Mouse (Mus musculus): ENCODE results near the gene Il1a.
A peak's percentile ranks its signal among the peaks of the same experiment; 100 is the strongest.

Il1a gene

DNA sequence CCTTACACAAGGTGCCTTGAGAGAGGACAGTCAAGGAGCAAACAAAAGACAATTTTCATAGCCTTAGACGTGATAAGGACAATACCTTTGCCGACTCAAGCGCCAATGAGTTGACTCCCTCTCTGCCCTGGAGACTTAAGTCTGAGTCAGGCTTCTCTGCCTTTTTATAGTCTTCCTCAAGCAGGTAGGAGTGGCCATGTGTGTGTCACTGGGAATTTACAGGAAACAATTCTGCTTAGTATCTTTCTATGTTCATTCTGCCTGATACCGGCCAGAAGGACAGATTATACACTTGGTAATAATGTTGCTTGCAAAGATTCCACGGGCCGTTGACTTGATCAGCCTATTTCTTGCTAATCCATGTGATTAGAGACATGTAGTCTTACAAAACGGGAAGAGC, at the start of gene Il1a:
Gene Il1a, minus strand, starts transcription at position 137 of the 400 bp plus-strand sequence.
- no peak for DNase-seq

- DNase-seq, result no peak
These were observed 28.4 kb upstream of the Il1a start for GRCm38 (mm10) chr2:129338138-129338621.

GRCm38 (mm10) chr2:129333471-129333870, 23.7 kb upstream of the Il1a start:
- no peak for DNase-seq

DNA sequence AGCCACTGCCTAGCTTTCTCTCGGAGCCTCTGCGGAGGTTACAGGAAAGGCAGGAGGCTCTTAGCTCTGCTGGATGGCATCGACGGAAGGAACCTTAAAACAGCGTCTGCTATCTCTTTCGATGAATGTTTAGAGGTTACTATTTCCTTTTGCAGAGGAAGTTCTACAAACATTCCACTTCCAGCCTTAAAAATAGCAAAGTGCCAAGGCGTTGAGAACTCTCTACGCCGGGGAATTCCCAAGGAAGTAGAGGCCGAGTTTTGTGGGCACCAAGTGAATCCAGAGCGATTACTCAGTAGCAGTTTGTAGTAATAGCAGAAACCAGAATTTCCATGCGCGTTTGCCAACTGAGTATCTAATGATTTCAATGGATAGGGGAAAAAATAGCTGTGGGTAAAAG, 20.8 kb upstream of the Il1a start:
- no peak for DNase-seq

DNA sequence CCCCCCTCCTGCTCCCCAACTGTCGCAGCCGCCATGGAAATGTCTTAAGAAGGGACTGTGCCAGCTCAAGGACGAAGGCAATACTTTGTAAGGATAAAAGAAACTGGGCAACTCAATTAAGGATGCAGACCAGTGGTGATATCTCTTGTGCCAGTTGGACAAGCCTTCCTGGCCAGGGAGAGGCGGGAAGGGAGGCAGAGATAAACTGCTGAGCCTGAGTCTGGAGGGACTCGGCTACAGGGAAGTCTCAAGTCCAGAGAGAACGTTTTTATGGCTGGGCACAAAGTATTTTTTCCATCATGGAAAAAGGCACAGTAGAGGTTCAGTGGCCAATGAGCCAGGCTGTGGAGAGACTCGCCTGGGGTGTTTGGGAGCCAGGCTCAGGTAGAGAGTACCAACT, 20.3 kb upstream of the Il1a start:
- DNase-seq, result no peak

GRCm38 (mm10) chr2:129328238-129328637, 18.5 kb upstream of the Il1a start:
- no peak for DNase-seq

DNA sequence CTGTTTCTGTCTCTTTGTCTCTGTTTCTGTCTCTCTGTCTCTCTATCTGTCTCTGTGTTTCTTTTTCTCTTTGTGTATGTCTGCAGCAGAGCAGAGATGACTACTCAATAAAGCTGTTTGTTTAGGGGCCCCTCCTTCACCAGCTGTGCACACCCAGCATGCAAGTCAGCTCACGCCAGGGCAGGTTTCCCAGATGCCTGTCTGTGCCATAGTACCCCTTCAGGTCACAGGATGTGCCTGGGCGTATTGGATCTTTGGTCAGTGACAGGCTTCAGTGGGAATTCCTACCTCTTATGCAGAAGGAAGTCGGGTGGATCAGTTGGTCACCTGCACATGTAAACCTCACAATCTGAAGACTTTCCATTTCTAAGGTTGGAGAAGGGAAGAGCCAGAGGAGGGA, 14.4 kb upstream of the Il1a start:
- DNase-seq, result no peak

DNA sequence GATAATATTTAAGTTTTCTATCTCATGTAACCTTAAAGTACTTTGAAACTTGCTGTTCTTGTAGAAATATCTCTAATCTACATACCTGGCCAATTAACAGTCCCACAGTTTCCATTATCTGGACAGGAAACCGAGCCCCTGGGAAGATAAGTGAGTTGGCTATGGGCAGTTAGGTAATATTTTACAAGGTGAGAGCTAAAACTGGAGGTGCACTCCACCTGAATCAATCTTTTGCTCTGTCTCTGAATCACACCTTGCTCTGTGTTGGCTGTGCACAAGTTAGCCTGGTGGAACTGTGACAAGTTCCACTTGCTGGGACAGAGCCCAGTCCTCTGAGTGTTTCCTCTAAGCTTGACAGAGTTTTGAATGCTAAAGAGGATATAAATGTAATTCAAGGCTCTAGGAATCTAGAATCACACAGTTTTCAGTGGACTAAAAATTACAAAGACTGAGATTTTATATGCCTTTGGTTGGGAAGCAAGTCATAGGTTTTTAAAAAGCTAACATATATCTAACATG, 12.4 kb upstream of the Il1a start:
- DNase-seq, result no peak

DNA sequence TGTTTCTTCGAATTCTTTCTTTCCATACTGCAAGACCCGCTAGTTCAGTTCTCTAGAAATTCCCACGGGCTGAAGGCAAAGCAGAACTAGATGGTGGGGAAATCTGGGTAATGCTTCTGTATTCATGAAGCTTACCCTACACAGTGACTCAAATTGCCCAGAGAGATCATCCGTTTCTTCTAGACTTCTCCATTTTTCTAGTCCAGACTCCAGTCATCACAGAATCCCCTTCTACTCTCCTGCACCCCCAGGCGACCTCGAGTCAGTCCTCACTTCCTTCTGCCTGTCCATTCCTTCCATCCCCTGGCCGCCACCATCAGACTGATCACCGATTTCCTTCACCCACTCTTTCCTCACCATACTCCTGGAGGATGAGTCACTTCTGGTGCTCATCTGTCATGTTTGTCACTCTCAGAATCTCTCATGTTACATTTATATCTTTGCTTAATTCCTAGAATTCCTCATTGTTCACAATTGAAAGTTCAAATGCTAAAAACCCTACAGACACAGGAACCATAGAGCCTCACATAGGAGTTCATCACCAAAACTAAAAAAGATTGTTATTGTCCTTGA, 10.3 kb upstream of the Il1a start:
- DNase-seq, result no peak

- no peak for DNase-seq
These were observed 6.1 kb upstream of the Il1a start for GRCm38 (mm10) chr2:129315831-129316230.

GRCm38 (mm10) chr2:129314880-129315279, 5.1 kb upstream of the Il1a start:
- DNase-seq, result no peak

GRCm38 (mm10) chr2:129313934-129314333, 4.2 kb upstream of the Il1a start:
- DNase-seq, result no peak

- DNase-seq, result no peak
These were observed 3.8 kb downstream of the Il1a start for GRCm38 (mm10) chr2:129306020-129306419.

DNA sequence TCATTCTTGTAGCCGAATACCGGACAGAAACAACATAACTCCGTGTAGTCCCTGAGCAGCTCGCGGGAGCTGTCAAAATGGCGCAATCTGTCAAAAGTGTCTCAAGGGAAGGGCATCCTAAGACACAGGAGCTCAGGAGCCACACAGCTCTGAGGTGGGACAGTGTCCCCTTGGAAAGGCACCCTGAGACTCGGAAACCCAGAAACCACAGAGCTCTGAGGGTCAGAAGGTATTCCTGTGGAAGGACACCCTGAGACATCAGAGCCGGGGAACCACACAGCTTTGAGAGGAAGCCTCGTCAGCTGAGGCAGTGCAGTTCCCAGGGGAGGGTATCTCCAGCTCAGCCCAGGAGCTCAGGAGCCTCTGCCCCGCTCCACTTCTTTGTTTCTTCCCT, 12.2 kb downstream of the Il1a start:
- DNase-seq, result peak in 1 of 2 experiments; percentile 44

DNA sequence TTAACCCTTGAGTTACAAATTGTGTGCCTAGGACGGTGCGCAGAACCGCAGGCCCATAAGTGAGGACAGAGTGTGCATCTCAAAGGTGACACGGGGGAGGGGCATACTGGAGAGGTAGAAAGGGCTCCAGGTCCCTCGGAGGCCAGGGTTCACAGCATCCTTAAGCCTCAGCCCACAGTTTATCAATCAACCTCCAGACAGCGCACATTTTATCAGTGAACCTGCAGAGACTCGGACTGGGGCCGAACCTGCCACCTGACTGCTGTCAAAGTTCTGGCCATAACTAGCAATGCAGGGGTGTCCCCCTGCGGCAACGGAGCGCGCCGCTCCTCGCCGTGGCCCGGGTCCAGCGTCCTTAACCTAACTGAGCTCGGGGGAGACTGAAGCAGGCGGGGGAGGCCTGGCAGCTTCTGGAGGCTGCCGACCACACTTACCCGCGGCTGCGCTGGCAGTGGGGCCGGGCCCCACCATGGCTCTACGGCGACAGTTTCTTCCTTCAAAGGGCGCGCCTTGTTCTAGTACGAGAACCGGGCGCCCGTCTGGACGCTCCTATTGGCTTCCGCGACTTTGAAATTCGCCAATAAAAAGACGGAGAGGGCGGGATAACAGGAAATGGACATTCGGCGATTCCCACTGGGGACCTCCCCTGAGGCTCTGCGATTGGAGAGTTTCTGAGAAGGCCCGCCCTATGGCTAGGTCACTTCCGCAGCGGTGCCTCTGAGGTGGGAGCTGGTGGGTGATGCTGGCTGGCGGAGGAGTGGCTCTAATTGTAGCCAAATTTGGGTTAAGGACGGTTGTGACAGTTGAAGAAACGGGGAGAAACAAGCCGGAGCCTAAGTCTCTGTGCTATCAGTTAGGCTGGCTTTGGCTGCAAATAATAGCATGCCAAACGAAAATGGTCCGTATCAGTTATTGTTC, 12.8 kb downstream of the Il1a start, which contains the start of gene Ckap2l:
Gene Ckap2l, minus strand, starts transcription at position 542 of the 918 bp plus-strand sequence.
- DNase-seq, result peak; percentile 96 to 98

DNA sequence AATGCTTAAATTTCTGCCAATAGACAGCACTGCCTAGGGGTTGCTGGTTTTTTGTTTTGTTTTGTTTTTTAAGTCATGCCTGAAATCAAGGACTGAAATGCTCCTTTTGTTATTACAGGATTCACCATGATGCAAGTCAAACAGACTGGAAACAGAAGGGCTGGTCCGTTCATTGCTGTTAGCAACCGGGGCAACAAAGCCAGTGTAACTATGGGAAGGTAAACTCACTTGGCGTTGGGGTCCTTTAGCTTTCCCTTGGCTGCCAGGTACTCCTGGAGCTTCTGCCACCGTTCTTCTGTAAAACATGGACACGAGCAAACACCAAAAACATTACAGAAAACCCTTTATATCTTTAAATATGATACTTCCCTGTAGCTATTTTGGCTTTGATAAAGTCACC, 13.7 kb downstream of the Il1a start:
- DNase-seq, result no peak

DNA sequence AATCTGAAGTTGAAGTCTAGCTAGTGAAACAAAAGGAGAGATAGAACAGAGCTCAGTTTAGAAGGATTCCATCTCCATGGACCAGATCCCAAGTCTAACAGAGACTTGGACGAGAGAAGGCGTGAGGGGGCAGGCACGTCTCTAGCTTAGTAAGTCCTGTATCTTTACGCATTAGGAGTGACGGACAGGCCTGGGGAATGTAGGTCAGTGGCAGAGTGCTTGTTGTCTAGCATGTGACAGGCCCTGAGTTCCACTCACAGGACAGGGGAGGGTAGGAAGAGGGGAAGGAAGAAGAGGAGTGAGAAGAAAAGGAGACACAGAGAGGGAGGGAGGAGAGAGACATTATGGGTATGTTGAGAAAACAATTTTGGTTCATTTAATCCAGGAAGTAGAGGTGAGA, 14.7 kb downstream of the Il1a start:
- no peak for DNase-seq

- no peak for DNase-seq
These were observed 35.9 kb downstream of the Il1a start for GRCm38 (mm10) chr2:129273823-129274222.

DNA sequence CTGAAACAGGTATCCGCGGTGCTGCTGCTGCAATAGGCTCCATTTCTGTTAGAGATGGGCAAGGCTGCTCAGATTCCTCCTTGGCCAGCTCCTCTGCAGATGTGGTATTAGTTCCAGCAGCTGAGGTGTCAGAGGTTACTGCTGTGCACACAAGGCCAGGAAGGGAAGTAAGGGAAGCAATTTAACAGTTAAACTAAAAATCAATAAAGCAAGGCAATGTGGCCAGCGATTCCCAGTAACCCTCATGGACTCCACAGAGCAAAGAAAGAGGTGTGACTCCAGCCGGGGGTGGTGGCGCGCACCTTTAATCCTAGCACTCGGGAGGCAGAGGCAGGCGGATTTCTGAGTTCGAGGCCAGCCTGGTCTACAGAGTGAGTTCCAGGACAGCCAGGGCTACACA, 39.2 kb downstream of the Il1a start:
- no peak for DNase-seq

- DNase-seq, result no peak
These were observed 39.8 kb downstream of the Il1a start for GRCm38 (mm10) chr2:129269986-129270385.

DNA sequence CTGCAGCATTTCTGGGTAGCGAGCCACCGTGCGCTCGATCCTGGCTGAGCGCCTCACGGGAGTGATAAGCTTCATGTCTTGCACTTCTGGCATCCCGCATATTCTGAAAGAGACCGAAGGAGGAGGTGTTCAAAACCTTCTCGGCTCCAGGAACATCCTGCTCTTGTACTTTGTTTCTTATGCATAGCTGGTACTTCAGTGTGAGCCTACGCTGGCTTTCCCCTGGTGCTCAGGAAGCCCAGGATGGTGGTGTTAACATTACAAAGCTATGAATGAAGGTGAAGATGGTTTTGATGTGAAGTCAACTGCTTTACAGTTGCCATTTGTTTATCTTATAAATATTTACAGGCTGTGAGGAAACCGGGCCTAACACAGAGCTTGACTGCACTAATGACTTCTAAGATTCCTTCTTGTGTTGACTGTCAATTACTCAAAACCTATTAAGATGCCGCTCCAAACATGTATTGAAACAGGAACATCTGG, 40.6 kb downstream of the Il1a start:
- DNase-seq, result no peak

DNA sequence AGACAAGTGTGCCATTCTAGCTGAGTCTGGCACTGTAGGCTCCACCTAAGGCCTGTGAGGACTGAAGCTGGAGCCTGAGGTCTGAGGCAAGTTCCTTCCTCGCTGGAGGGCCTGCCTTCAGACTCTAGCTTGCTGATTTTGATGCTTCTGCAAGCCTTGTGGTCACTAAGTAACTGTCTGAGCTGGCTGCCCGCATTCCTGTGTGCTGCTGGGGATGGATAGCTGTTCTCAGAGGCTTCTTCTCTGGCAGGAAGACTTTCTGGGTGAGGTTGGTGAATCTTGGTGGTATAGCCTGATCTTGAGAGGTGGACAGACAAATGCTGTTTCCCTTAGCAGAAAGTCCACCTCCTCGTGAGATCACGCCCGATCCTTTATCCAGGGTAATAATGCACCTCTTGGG, 42.0 kb downstream of the Il1a start:
- DNase-seq, result no peak

- no peak for DNase-seq
These were observed 44.5 kb downstream of the Il1a start for GRCm38 (mm10) chr2:129265316-129265715.

GRCm38 (mm10) chr2:129263073-129263472, 46.7 kb downstream of the Il1a start:
- DNase-seq, result no peak
